Mouse (Mus musculus): ENCODE data around the gene Mfsd12.
A peak's percentile ranks its signal among the peaks of the same experiment; 100 is the strongest.

The Mfsd12 gene

DNA sequence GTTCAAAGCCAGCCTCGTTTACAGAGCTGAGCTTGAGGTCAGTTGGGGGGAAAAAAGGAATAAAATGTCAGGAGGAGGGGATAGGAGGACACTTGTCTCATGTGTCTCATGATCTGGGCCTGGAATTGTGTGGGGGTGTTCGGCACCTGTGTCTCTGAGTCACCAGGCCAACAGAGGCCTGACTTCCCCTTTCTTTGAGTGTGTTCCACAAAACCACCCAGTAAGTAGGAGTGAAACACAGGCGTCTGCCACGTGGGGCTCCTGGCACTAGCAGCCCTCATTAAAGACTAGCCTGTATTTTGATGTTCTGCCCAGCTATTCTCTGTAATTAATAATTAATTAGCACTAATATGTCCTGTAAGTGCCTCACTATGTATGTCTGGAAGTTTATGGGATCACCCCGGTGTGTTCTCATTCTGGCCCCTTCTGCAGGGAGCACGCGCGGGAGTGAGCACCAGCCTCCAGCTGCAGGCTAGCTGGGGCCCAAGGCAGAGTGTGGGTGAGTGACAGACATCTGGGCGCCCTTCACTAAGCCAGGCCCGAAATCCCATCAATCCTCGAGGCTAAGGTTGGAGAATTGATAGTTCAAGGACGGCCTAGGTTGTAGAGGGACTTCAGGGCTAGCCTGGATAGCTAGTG lies 820 bp upstream of the Mfsd12 start:
- DNase-seq: peak; percentile 64

DNA sequence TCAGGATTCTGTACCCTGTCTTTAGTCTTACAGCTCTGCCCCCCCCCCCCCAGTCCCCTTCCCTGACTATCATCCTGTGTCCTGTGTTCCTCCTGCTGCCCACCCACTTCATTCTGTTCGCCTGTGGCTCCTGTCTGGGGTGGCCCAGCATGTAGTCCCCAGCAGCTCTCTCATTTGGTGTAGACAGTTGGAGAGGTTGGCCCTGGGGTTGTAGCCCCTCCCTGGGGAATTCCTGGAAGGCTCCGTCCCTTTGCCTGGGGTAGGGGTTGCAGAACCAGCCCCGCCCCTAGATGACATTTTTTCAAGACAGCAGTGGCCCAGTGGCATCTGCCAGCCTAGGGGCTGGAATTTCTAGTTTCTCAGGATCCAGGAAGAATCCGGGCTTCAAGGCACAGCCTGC lies 918 bp downstream of the Mfsd12 start:
- DNase-seq: peak; percentile 40

DNA sequence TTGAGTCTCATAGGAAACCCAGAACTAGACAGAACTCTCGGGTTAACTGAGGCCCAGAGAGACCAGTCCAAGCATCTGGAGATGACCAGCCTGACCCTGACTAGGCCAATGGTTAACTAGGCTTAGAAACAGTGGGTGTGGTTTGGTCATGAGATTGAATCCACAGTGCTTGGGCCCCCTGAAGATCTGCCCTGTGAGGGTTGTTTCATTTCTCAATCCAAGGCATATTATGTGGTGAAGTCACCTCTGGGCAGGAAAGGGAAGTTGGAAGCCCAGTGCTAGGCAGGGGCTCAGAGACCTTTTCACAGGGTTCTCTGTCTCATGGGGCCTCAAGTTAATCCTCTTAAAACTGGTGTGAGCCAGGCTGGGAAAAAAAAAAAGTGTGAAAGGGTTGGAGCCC lies 1.6 kb downstream of the Mfsd12 start:
- DNase-seq: peak; percentile 53

DNA sequence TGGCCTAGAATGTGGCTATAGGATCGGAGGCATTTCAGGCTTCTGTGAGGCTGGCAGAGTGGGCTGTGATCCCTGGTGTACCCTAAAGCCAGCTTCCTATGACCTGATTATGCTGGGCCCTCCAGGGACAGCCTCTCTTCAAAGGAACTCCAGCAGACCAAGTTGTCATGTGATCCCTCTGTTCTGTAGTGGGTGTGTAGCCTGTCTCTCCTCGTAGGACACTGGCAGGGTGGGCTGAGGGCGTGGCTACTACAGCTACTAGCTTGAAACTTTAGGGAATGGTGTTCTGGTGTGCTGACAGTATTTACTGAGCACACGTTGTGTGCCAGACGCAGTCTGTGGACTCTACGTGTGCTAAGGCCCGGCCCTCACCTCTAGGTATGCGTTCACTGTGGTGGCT lies 3.4 kb downstream of the Mfsd12 start:
- no peak for DNase-seq

DNA sequence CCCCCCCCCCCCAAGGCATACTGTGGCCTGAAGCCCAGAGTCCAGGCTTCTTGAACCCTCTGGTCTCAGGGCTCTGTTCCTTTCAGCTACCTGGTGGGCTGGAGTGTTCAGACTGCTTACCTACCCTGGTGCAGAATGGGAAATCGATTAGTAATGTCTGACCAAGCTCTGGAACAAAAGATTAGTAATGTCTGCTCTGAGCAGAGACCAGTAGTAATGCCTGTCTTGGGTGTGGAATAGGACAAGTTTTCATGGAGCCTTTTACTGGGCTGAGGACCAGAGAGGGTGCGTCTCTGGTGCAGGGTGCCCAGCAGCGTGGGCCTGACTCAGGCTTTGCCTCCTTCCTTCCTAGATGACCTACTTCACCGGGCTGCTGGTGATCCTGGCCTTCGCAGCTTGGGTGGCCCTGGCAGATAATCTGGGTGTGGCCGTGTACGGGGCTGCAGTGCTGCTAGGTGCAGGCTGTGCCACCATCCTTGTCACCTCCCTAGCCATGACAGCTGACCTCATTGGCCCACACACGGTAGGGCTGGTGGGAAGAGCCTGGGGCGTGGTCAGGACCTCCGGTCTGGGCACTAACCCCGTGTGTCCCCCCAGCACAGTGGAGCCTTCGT lies 5.2 kb downstream of the Mfsd12 start:
- DNase-seq: no peak

DNA sequence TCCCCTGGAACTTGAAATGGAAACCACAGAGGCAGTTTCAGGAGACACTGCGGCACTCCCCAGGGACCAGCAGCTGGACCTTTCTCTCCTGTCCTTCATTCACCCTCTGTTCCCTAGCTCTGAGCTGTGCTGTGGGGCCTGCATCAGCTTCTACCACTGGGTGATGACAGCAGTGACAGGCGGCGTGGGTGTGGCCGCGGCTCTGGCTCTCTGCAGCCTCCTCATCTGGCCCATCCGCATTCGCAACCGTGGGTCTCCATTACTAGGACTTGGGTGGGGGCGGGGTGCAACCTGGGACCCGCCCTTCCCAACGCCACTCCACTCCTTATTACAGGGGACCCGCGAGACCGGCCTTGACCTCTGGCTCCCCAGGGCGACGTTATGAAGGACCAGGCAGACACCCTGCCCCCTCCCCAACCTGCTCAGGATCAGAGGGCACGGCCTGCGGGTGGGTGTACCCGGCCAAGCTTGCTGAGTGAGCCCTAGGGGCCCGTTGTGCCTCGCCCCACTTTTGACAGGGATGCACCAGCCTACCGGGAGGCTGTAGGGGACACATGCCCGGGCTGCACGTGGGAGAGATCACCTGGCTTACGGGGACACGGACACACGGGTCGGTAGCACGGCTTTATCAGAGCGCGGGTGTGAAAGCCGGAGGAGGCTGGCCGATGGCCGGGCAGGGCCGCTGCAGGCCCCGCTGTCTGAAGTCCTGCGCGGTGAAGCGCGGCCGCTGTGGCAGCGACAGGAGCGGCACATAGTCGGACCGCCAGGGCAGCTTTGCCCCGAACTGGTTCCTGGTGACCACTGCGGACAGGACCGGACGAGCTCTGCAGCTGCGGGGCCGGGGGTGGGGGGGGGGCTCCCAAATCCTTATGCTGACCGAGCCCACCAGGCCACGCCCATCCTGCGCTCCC lies 6.4 kb downstream of the Mfsd12 start:
- DNase-seq: no peak

DNA sequence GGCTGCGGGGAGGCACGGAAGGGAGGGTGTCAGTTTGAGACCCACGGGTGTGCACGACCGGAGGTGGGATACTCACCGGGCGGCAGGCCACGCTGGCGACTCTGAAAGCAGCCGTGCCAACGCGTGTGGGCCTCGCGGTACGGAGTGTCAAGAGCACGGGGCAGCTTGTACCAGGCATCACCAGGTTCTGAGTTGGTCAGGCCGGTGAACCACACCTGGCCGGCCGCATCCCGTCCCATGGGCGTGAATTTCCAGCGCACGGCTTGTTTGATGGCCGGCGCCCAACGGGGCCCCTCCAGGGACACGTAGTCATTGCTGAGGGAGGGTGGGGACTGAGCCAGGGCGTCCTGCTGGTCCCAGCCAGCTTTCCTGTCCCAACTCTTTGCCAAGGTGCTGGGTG lies 7.4 kb downstream of the Mfsd12 start:
- DNase-seq: peak; percentile 36

DNA sequence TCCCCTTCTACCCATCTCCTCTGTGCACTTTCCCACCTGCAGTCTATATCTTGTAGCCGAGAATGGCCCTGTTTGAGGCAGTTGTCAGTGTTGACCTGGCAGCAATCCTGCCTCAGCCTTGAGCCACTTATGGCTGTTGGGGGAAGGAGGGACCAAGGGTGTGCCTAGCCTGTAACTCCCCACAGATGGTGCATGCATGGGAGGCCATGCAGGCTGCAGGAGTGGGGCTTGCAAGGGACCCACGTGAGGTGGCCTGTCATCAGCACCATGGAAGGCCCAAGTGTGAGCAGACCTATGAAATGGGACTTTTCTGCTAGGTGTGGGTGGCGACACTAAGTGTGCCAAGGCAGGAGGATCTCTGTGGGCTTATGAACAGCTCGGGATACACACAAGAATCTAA lies 7.8 kb downstream of the Mfsd12 start:
- no peak for DNase-seq

DNA sequence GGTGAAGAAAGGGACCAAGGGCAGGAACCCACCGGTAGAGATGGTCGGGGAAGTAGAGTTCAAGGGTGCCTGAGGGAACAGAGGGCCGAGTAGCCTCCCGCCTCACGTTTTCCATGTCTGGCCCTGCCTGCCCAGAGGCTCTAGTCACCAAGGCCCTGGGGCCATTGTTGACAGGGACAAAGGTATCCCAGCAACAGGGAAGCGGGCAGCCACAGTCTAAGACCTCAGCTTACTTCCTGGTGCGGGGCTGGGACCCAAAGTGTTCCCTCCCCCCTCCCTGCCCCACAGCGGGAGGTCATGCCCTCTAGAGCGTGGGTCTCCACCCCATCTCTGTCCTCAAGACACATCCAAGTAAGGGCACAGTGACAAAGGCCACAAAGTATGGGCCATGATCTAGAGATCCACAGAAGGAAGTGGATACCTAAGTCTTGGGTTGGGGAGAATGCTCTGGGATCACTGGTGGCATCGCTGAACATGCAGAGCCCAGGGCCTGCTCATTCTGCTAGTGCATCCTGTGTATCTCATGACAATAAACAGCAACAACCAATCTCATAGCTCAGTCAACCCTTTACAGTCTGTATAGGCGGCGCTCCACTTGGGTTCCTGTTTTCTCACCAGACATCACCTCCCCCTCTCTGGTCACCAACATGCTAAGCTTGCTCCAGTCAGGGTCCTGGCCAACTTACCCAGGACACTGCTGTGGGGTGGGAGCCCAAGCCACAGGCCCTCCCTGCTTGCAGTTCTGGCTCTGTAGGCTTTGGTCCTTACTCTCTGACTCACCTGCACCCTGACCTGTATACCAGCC lies 8.6 kb downstream of the Mfsd12 start, which contains the start of gene 4930404N11Rik:
Gene 4930404N11Rik, minus strand, starts transcription at position 145 of the 805 bp plus-strand sequence.
- DNase-seq: peak; percentile 55

DNA sequence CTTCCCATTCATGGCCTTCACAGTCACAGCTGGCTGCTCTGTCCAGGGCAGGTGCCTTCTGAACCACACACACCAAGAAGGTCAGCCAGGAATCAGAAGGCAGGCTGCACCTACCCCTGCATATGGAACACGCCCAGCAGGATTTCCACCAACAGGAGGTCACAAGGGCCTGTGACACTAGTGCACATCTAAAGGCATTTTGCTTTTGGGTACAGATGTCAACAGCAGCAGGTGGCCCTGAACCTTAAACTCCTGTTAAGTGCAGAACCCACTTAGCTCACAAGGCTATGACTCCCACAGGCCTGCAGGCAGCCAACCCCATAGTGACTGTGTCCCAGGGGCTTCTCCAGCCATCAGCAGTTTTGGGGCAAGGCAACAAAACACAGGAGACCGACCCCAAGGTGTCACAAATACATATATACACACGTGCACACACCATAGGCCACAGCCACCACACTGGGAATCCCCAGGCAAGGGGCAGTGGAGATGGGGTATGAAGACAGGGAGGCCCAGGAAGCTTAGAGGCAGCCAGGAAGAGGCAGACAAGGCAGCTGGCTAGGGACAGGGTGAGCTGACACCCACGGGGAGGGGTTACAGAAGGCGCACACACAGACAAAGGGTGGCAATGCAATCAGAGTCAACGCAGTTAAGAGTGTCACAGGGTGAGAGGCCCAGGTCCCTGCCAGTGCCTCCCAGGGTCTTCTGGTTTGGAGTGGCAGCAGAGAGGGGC lies 9.4 kb downstream of the Mfsd12 start:
- no peak for DNase-seq

DNA sequence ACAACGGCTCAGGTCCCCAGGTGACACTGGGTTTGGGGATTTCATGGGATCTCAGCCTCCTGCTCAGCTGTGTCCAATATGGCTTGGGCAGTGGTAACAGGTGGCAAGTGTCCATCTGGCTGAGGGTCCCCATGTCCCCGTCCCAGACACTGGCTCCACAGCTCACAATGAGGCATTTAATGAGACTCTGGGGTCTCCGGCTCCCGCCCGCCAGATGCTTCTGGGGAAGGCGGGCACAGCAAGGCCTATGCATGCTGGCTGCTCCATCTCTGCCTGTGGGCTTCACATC lies 9.9 kb downstream of the Mfsd12 start:
- DNase-seq: no peak

DNA sequence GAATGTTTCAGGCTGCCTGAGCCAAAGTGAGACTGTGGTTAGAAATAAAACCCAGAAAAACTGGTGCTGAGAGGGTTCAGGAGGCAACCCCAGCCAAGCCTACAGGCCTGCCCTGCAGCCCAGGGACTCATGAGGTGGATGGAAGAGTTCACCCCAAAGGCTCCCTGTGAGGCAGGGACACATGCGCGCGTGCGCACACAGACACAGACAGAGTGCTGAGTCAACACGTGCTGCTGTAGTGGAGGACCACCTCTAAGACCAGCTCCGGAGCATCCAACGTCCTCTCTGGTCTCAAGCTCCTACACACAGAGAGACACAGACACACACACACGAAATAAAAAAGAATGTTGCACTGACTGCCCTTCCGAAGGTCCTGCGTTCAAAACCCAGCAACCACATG lies 18.0 kb downstream of the Mfsd12 start:
- no peak for DNase-seq

DNA sequence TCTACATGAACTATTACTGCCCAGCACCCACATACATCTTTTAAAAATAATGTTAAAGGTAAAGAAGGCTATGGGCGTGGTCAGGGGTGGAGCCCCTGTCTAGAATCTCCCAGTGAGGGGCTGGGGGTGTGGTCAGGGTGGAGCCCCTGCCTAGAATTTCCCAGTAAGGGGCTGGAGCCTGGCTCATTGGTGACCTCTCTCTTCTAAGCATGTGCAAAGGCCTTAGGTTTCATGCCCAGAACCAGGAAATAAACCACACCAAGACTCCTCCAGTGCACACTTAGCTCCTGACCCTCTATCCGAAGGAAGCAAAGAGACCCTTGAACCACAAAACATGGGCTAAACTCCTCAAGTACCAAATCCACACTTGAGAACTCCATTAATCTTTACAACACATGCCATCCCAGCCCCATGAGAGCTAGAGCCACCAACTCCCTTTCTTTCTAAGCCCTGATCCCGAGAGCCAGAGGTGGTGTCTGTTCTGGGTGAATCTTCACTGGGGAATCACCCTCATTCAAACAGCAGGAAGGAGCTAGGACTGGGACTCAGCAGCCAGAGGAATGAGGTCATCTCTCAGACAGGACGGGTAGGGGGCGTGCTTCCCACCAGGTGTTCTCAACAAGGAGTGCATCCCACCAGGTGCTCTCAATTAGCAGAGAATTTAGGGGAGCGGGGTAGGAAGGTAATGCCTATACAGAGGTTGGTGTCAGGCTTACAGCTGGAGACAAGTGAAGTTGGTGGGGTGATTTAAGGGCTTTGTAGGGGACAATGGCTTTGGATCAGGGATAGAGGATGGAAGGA lies 19.5 kb downstream of the Mfsd12 start:
- no peak for DNase-seq

DNA sequence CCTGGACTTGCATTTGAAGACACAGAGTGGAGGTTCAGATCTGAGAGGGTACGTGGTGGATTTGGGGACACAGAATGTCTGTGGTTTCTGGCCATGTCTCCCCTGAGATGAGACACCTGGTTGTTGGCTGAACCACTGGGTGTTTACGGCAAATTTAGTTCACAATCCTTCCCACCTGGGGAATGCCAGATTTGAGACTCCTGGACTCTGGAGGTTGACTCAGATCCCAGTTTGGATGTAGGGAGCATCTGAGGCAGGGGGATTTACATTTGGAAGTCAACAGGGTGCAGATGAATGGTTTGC lies 20.0 kb downstream of the Mfsd12 start:
- DNase-seq: no peak

DNA sequence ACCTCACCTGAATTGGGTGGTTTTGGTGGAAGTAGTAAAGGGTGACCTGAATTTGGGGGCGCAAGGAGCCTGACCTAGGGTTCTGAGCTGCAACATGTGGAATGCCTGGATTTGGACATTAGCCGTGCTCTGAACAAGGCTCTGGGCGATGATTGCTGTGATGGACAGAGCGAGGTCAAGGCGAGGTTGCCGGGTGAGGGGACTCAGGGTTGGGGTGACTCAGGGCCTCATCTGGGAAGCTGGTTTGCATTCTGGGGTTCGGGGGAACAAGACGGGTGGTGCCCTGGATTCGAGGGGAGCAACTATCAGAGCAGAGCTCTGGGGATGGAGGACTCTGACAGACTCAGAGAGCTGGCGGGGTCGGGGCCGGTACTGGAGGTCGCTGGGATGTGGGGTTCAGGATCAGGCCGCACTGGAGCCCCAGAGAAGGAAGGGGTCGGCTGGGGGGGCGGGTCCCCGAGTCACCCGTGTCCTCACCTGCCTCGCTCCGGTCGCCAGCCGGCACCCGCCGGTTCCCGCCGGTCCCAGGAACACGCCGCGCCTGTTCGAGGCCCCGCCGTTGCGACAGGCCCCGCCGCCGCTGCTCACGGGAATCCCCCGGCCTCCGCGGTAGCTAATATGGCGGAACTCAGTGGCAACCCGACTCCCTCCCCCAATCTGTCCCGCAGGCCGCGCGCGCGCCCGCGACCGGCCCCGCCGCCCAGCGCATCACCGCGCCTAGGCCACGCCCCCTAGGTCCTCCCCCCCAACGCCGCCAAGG lies 20.7 kb downstream of the Mfsd12 start, which contains the start of gene Fzr1:
Gene Fzr1, minus strand, starts transcription at position 724 of the 760 bp plus-strand sequence.
- DNase-seq: peak; percentile 28

DNA sequence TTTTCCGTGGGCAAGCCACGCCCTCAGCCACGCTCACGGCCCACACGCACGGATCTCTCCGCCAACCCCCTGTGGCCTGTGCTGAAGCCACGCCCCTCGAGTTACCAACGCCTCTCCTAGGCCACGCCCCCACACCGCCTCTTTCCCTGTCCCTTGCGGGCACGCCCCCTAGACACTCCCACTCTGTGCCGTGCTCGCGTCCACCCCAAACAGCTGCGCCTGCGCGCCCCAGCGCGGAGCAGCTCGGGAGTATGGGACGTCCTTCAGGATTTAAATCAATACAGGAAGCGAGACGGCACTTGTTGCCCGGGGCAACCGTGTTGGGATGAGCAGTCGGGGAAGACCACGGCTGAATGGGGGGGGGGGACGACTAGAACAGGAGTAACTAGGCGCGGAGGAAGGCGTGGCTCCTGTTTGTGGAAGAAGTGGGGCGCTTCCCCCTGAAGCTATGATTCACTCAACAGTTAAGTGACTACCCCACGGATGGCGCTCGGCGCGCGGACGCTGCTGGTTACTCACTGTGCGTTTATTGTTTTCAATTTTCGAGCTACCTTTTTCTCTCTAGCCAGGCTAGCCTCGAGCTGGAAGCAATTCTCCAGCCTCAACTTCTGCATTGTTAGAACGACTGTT lies 21.4 kb downstream of the Mfsd12 start:
- DNase-seq: peak; percentile 100

DNA sequence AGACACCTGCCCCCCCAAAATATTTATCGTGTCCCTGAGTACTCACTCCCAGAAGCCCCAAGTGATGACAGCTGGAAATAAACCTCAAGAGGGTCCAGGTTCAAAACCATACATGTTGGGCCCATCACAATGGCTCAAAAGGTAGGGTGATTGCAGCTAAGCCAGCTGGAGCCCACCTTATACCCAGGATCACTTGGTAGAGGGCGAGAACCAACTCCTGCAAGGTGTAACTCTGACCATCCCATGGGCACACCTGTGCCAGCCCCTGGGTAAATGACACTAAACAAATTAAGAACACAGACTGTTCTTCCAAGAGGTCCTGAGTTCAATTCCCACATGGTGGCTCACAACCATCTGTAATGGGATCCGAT lies 21.9 kb downstream of the Mfsd12 start:
- no peak for DNase-seq

DNA sequence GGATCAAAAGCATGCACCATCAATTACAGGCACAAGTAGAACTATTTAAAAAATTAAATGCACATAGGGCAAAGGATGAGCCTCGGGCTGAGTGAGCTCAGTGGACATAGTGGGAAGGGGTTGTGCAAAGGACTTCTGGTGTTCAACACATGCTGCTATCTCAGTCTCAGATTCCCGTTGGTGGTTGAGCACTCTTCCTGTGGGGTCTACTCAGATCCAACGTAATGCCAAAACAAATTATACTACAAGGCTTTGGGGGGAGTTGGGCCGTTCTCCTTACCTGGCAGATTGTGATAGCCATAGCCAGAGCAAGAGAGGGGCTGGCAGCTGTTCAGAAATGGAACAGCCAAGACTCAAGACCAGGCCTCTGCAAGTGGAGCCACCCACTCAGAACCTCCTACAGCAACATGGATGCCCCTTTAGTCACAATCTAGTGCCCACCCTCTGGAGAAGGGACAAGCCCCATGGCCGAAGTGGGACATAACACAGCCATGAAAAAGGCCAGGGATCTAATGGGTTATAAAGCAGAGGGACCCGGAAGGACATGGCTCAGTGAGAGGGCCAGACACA lies 22.6 kb downstream of the Mfsd12 start:
- no peak for DNase-seq

DNA sequence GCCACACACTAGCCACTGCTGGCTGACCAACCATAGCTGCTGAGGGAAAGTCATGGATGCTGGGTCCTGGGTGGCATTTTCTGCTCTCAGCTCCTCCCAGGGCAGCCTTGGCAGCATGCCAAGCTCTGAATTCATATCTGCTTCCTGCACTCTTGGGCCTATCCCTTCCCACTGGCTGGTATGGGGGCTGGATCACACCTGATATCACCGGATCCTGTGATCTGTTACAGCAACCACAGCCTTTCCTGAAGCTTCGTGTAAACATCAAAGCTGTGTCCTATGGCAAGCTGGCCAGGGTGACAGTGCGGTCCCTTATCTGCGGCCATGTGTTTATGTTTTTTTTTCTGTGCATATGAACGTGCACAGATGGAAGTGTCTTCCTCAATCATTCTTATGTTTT lies 24.7 kb downstream of the Mfsd12 start:
- DNase-seq: peak; percentile 77

Data from lung, postnatal 36 days (tissue).